Mouse (Mus musculus): ENCODE results near the gene Lrrc2. TPM values are rescaled to one million over a fixed set of nuclear protein-coding genes. Genes with fewer than 3 reads are reported as not detected.

The Lrrc2 gene
- 1 to 10 TPM in 1 of 2 experiments, under 1 TPM in 1; 0.73 to 2.1 TPM for total RNA-seq (2021)

DNA sequence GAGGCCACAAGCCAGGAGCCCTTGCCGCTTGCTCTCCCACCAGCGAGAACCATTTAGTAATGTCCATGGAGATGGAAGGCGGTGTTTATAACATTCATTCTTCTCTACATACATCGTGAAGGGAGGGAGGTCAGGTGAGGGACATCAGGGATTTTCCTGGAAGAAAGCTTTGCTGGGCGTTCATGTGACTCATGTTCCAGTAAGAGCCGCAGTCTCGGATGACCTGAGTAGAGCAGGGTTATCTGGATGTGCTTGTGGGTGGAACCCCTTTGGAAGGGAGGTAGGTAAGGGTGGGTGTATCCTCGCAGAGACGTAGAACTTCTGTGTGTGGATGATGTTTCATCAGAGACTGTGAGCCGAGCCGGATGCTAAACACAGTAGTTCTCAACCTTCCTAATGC lies at the start of gene Lrrc2:
TSS of gene Lrrc2 (plus strand) at position 149 of the 400 bp plus-strand sequence.
- DNase-seq (ENCODE audit: low spot score in 2 of 2) = no peak
- intact Hi-C loops (cut with DNase I) = loop anchor here (5.0 kb wide), 1 partner anchor 34 kb away; the partner anchor contains the start of gene Fam240a

DNA sequence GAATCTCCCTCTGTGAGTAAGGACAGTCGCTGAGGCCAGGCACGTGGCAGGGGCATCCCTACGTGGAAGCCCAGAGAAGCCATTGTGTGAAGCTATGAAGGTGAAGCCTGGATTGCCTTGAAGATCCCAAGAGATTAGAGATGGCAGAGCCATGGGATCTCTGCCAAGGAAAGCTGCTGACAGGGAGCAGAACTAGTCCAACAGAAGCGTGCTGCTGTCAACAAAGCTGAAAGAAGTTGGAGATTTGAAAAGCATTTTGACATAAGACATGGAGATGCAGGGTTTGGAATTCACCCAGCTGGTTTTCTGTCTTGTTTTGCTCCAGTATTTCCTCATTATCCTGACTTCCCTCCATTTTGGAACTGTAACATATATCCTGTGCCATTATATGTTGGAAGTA lies 49.1 kb upstream of the Lrrc2 start:
- DNase-seq (ENCODE audit: low spot score in 2 of 2) = no peak
- intact Hi-C loops (cut with DNase I) = no loop called here

DNA sequence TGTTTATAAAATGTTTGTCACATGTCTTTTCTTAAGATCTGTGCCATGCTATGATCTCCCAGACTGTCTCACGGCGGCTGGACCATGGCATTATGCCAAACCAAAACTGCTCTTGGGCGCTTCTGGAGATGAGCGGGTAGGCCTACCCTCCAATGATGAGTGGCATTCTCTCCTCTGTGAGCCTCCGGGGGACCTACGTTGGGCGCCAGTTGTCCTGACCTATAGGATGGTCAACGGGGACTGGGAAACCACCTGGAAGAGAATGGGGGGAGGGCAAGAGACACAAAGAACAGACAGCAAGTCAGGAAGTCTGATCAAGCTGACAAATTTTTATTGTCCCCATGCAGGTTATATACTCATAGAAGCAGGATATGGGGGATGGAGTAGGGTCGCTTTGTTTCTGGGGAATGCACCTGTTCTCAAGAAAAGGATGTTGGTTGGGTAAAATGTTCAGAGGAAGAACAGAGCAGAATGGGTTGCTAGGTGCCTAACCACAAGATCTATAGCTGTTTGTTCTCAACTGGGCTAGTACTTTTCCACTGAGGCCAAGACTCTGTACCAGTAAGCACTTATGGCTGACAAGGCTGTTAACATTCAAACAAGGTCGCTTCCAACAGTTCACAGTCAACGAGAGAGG lies 44.0 kb upstream of the Lrrc2 start:
- intact Hi-C loops (cut with DNase I) = no loop called here
- DNase-seq (ENCODE audit: low spot score in 2 of 2) = no peak

DNA sequence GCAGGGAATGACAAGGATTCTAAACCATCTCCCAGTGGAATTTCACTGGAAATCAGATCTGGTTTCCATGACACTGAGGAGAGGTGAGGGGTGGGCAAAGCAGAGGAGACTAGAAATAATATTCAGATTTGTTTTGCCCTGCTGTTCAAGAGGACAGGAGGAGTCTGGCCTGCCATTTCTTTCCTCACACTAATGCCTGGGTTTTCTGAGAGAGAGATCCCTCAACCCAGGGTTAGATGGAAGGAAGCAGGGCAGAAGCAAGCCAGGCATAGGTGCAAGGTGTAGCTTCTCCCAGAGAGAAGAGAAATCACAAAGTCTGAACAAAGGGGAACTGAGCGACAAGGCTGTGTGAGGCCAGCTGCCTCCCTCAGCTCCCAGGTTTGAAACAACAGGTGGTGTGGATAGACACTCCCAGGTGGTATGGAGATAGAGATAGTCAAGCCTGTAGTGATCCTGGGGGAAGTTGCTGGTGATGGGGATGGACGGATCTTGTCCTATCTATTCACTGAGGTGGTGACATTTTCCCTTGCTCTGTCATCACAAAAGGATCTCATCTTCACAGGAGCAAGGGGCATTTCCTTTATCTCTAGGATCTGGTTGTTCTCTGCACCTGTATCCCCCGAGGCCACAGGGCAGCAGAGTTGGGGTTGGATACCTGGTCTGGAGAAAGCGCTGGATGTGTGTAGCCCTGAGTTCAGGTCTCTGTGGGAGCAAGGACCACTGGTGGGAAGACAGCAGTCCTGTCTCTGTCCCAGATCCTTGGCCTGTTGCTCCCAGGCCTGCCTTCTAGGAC lies 43.3 kb upstream of the Lrrc2 start:
- DNase-seq (ENCODE audit: low spot score in 2 of 2) = no peak
- intact Hi-C loops (cut with DNase I) = no loop called here

DNA sequence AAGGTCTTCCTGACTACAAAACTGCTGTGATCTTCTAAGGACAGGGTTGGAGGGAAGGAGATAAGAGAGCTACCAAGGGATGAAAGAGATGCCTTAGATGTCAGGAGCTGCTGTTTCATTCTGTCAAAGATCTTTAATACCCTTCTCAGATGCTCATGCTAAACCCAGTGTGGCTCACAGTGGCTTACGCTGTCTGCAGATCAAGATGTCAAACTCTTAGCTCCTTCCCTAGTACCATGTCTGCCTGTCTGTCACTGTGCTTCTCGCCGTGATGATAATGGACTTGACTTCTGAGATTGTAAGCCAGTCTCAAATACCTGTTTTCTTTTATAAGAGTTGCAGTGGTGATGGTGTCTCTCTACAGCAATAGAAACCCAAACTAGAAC lies 42.7 kb upstream of the Lrrc2 start:
- DNase-seq (ENCODE audit: low spot score in 2 of 2) = no peak
- intact Hi-C loops (cut with DNase I) = no loop called here

DNA sequence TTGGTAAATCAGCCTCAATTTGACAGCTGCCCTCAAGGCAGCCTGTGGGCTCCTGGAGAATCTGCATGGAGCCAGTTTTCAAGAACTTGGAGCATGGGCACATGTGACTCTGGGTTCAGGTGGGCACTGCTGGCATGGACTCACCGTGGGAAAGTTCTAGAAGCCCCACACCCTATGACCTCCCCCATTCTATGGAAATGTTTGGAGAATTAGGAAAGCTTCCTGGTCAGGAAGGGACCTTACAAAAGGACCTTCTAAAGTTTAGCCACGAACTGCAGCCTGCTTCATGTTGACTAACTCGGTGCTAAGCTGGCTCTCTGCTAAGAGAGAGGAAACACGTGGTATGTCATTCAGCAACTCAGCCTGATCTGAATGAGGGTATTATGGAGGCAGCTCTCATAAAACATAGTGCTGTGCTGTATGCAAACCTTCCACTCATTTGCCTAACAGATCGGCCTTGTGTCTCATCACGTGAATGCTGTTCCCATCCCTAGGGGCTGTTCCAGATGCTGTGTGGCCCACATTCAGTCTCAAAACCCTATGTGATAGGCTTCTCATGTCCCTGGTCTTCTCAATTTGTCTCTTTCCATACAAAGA lies 41.9 kb upstream of the Lrrc2 start:
- peak in 1 of 2 experiments; percentile 28 for DNase-seq (ENCODE audit: low spot score in 2 of 2)
- intact Hi-C loops (cut with DNase I) = no loop called here

DNA sequence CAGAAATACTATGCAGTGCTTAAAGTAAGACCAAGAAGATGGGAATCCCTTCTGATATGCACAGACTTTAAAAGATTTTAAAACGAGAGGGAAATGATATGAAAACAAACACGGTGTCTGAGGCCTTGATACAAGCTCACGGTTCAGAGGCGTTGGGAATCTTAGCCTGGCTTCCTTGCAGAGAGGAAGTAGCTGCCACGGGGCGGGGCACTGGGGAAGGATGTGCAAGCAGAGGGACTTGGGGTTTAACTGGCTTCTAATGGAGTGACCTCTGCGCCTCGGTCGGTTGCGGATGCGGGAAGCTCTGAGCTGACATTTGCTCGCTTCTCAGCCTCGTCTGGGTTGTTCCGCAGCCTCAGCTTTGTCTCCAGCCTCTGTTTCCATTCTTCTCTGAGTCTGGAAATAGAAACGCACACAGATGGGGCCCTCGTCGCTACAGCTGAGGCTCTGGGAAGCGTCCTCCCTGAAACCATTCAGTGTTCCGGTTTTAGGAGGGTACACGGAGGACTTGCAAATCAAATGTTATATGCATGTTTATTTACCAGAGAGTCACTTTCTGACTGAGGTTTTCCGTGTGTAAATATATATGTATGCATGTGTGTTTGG lies 36.6 kb upstream of the Lrrc2 start:
- intact Hi-C loops (cut with DNase I) = loop anchor here (5.0 kb wide), 1 partner anchor 38 kb away; the partner anchor contains the start of gene Lrrc2
- no peak for DNase-seq (ENCODE audit: low spot score in 2 of 2)

DNA sequence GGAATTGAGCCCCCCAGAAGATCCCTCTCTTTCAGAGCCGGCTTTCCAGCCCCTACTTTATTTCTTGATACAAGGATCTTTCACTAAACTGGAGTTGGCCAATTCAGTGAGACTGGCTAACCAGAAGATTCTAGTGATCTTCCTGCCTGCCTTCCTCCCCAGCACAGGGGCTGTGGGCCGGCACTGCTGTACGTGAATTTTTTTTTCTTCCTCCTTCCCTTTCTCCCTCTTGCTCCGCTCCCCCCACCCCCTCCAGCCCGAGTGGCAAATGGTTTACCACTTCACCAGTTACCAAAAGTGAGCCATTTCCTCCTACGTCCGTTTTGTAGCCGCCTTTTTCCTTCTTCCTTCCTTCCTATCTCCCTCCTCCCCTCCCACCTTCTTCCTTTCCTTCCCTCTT lies 35.9 kb upstream of the Lrrc2 start:
- intact Hi-C loops (cut with DNase I) = loop anchor here (5.0 kb wide), 1 partner anchor 37 kb away; the partner anchor contains the start of gene Lrrc2
- DNase-seq (ENCODE audit: low spot score in 2 of 2) = no peak

DNA sequence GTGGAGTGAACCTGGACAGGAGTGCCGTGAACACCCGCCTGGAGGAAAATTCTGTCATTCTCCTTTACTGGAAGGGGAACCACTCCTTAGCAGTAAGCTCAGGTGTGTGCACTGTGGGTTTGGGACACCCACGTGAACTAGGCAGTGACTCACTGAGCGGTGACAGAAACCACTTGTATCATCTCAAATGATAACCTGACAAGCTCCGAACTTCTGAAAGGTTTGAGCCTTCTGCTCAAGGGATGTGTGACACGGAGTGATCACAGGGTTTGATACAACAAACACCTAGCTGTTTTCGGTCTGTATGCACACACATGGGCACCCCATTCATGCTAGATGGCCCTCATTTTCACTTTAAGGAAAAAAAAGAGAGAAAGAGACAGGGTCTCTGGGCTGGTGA lies 34.6 kb upstream of the Lrrc2 start, which contains the start of gene Fam240a:
TSS of gene Fam240a (minus strand) at position 76 of the 400 bp plus-strand sequence.
- no peak for DNase-seq (ENCODE audit: low spot score in 2 of 2)
- intact Hi-C loops (cut with DNase I) = loop anchor here (5.0 kb wide), 1 partner anchor 36 kb away; the partner anchor contains the start of gene Lrrc2

DNA sequence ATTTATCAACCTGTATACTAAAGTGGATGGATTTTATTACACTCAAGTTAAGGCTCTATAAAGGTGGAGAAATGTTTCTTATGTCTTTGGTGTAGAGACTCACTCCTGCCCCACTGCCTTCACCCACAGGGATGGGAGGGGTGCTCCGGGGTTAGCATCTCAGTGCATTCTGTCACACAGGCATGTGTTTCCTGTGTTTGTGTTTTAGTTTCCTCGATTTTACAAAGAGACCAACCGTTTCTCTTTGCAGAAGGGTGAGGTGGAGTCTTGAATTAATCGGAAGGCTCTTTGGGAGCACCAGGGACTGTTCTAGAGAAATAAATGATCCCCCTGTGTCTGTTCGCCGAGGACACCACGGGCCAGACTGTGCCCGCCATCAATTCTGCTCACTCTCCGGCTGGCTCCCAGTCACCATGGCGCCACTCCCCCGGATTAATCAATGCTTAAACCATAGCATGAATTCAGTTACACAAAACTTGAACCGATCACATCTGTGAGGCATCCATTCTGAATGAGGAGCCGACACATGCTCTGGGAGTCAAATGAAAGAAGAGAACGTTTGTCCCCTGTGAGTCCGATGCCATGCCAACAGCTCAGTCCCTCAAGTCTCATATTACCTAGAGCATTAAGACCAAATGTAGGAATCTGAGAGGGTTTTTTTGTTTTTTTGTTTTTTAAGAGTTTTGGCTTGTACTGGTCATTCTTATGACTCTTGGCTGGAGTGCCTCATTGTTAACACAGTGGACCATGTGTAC lies 30.5 kb upstream of the Lrrc2 start:
- intact Hi-C loops (cut with DNase I) = loop anchor here (5.0 kb wide), 1 partner anchor 151 kb away; no protein-coding TSS in a partner anchor
- DNase-seq (ENCODE audit: low spot score in 2 of 2) = no peak

DNA sequence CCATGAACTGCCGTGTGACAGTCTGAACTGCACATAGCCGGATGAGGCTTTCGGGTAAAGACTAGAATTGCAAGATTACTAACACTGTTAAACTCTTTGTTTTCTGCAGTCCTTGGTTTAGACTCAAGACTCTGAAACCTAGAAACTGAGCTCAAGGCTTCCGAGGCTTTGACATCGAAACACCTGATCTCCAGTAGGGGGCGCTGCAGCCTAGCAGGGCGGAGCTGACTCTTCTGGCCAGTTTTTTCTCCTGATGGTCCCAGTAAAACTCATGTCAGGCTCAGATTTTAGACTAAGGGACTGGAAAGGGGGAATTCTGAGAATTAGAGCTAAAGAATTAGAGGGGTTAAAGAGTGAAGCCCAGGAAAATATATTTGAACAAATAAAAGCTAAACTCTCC lies 28.6 kb upstream of the Lrrc2 start:
- peak; percentile 65 to 67 for DNase-seq (ENCODE audit: low spot score in 2 of 2)
- intact Hi-C loops (cut with DNase I) = loop anchor here (5.0 kb wide), 1 partner anchor 150 kb away; no protein-coding TSS in a partner anchor

DNA sequence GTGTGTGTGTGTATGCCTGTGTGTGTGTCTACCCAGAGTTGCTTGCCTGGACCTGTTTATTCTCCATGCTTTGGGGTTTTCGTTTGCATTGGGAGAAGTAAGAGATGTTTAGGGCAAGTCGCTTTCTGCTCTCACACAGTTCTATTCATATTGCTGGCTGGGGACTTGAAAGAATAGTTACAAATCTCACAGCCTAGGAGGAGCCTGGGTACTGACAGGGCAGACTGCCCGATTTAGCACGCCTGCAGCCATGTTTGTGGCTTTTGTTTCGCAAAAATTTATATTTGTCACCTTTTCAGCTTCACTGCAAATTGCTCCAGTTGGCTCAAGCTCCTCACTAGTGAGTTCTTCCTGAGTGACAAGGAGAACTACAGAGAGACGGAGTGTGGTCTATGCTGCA lies 19.8 kb upstream of the Lrrc2 start:
- intact Hi-C loops (cut with DNase I) = no loop called here
- DNase-seq (ENCODE audit: low spot score in 2 of 2) = no peak

DNA sequence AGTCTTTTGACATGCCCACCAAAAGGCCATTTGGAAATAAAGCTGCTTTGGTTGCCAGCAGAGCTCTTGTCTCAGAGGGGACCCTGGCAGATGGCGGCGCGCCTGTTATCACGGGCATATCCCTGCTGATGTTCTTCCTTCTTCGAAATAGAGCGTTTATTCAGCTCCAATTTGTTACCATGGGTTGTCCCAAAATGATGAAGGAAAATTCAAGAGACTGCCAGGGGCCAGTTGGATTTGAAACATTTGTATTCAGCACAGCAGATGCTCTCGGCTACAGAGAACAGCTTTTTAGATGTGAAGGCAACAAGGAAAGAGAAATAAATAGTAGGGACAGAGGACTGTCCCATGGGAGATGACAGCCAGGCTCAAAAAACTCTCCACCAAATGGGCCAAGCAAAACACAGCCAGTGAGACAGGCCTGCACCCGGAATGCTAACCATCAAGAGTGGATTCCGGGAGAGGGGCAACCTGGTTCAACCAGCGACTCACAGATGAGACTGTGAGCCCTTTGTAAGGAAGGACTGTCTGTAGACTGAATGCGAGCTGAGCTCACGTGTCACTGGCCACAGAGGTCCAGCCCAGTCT lies 17.4 kb upstream of the Lrrc2 start:
- intact Hi-C loops (cut with DNase I) = no loop called here

DNA sequence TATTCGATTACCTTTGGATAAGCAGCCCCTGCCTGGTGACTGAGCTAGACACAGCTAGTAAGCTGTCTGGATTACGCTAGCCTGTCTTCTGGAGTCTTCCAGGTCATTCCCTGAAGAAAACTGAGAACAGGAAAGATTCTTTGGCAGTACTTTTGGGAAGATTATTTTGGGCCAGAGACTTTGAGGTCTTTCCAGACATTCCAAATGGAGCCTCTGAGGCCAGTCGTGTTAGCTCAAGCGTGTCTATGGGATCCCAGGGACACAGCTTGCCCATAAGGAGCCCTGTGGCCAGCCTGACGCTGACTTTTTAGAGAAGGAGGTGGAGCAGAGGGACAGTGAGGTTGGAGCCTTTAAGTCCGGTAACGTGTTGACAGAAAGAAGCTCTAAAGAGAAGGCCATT lies 15.4 kb upstream of the Lrrc2 start:
- DNase-seq (ENCODE audit: low spot score in 2 of 2) = no peak
- intact Hi-C loops (cut with DNase I) = no loop called here

More for the DNA sequence above, 17.4 kb upstream of the Lrrc2 start:
- peak; percentile 32 to 56 for DNase-seq (ENCODE audit: low spot score in 2 of 2)

DNA sequence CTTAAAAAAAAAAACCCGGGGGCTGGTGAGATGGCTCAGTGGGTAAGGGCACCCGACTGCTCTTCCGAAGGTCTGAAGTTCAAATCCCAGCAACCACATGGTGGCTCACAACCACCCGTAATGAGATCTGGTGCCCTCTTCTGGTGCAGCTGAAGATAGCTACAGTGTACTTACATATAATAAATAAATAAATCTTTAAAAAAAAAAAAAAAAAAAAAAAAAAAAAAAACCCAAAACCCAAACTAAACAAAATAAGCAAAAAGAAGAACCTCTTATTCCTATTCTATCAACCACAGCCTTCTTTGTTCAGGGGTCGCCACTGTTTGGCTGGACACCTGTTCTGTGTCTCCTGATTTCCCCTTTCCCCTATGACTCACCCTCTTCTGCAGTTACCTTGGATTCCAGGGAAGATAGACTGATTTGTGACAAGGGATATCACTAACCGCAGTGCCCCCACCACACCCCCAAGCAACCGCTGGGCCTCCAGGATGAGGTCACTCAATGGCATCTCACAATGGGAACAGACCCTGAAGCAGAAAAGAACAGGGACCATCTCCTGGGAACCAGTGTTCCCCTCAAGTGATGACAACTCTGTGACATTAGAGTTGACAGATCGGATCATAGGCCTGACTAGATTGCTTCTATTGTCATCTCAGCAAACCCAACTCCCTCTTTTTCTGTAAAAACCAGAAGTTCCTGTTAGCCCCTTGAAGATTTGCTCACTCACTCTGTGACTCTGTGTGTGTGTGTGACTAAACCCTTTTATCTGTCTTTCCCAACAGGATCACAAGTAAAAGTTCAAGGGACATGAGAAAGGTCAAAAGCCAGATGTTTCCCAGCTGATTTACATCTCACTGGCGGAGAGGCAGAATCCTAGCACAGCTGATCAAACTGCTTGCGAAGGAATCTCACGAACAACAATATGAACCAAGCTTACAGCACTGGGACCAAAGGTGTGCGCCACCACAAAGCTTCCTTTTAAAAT lies 13.5 kb upstream of the Lrrc2 start:
- DNase-seq (ENCODE audit: low spot score in 2 of 2) = no peak
- intact Hi-C loops (cut with DNase I) = no loop called here

DNA sequence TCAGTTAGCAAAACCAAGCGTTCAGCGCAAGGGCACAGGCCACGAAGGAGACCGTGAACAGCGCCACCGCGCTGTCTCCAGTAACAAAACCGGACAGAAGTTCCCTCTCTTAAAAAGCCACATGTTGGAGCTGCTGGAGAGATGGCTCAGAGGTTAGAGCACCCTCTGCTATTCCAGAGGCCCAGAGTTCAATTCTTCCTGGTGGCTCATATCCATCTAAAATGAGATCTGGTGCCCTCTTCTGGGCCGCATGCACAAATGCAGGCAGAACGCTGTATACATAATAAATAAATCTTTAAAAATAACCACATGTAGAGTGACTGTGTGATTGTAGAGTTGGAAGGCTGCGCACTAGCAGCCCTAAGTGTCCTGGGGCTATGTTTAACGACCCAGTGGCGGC lies 7.1 kb upstream of the Lrrc2 start:
- DNase-seq (ENCODE audit: low spot score in 2 of 2) = no peak
- intact Hi-C loops (cut with DNase I) = no loop called here

DNA sequence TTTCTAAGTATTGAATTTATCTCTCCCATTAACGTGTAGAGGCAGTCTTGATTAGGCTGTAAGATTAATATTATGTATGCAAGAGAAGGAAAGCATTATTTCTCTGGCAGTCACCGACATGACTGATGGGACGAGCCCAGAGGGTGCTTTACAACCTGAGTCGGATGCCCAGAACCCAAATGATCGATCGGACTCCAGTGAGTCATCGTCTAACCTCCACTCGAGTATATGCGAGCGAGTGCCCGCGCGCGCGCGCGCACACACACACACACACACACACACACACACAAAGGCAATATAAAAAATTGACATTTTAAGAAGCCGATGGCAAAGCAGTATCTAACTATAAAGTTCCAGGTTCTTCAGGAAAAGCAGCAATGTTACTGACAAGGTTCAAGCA lies 6.0 kb upstream of the Lrrc2 start:
- intact Hi-C loops (cut with DNase I) = no loop called here
- no peak for DNase-seq (ENCODE audit: low spot score in 2 of 2)

DNA sequence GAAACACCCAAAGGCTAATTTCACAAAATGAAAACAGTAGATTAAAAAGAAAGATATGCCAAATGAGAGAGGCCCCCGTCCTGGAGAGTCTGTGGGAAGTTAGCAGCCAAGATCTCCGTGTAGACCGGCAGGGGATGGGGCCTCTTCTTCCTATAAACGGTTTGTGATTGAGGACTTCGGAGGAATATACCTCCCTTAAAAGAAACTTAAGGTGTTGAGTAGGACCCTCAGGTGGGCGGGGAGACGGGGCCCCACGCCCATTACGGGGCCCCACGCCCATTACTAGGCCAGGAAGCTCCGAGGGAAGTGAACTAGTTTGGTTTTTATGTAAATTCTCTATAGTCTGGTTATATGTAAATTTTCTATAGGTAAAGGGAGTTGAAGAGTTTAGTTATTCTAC lies 5.4 kb upstream of the Lrrc2 start, which contains the start of gene Tdgf1:
TSS of gene Tdgf1 (minus strand) at position 233 of the 400 bp plus-strand sequence.
- DNase-seq (ENCODE audit: low spot score in 2 of 2) = no peak
- intact Hi-C loops (cut with DNase I) = no loop called here
